In the genomic region with DNA sequence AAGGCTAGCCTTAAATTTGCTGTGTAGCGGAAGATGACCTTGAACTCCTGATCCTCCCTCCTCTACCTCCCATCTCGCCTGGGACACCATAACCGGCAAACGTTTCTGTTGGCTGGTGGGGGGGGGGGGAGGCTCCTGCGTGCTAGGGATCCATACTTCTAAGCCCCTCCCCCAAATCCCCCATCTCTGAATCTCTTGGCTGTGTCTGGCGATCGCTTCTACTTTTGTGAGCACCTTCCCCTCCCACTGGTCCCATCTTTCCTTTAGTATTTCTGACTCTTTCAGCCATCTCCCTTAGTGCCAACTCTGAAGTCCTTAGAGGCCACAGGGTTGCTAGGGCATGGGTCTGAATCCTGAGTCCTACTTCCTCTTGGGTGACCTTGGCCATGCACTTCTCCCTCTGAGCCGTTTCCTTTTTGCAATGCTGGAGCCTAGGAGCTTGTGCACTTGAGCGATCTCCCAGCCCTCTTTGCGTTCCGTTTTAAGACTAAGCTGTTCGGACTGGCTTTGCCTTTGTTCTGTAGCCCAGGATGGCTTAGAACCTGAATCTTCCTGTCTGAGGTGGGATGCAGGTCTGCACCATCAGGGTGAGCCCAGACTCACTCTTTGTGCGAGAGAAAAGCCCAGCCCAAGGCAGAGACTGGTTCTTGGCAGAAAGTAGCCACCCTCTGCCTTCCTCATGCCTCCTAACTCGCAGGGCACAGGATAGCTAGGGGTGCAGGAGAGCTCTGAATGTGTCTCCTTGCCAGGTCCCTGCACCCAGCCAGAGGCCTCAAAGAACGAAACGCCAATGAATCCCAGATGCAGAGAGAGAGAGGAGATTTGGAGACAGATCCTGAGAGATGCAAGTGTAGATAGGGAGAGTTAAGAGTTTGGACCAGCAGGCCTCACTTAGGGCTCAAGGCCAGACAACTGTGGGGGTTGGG, we compare ENCODE assay signal across 8 mouse cellular contexts. TPM values are rescaled to one million over a fixed set of nuclear protein-coding genes. Genes with fewer than 3 reads are reported as not detected.
A peak's percentile ranks its signal among the peaks of the same experiment; 100 is the strongest.
DNase-seq lines count a peak whose midpoint lies in the region; ATAC-seq and TF ChIP-seq lines count a peak whose summit lies in the region.

No protein-coding gene starts in this region.

- peak; percentile 53 for ATAC-seq in embryonic facial prominence, embryonic 13.5 days (ENCODE audit: insufficient number of reproducible peaks, insufficient read depth, low FRiP score, low TSS enrichment, low read depth)

- peaks cover 9% of the 10 kb centered on the region for H3K79me2 ChIP-seq in myocyte (ENCODE audit: control insufficient read depth, insufficient read depth)

- peaks cover 28% of the 10 kb centered on the region for H3K4me1 ChIP-seq in thymus, adult 2 months (replicated peaks; ENCODE audit: control insufficient read depth, insufficient read depth, low read length)
- H3K4me1 ChIP-seq in embryonic facial prominence, embryonic 13.5 days: peaks cover 39% of the 10 kb centered on the region
- H3K4me1 ChIP-seq in limb, embryonic 10.5 days: peaks cover 27% of the 10 kb centered on the region

- H3K27ac ChIP-seq in thymus, adult 2 months (ENCODE audit: control insufficient read depth, insufficient read depth, low read length): peak overlapping the region; percentile 3; the same call in 1 of the 2 replicates
- peak overlapping the region; percentile 92 for H3K27ac ChIP-seq in embryonic facial prominence, embryonic 13.5 days
- H3K27ac ChIP-seq in limb, embryonic 10.5 days: peak overlapping the region; percentile 70; the same call in 1 of the 2 replicates

- 0 out of 2 replicates have a peak, but pooled peaks cover 5% of the 10 kb centered on the region for H3K9me3 ChIP-seq in embryonic facial prominence, embryonic 13.5 days
- no peaks in the 10 kb centered on the region for H3K9me3 ChIP-seq in limb, embryonic 10.5 days (replicated peaks)

- peak overlapping the region; percentile 23 for H3K9ac ChIP-seq in embryonic facial prominence, embryonic 13.5 days

- WGBS in thymus, adult 2 months: 31% methylated on average over 16 of the region's 16 CpGs
- WGBS in embryonic facial prominence, embryonic 13.5 days: 18% methylated on average over 16 of the region's 16 CpGs
- WGBS in limb, embryonic 10.5 days: 19% methylated on average over 16 of the region's 16 CpGs

- no peak for TF ChIP-seq CTCF in thymus, adult 2 months (IDR thresholded peaks at IDR 0.05; ENCODE audit: borderline replicate concordance, control insufficient read depth, extremely low read depth, insufficient read depth, low read length, poor library complexity)

- no peaks in the 10 kb centered on the region for H3K36me3 ChIP-seq in thymus, adult 2 months (ENCODE audit: control insufficient read depth, insufficient read depth, low read length)
- H3K36me3 ChIP-seq in embryonic facial prominence, embryonic 13.5 days: no peaks in the 10 kb centered on the region
- no peaks in the 10 kb centered on the region for H3K36me3 ChIP-seq in limb, embryonic 10.5 days
- no peaks in the 10 kb centered on the region for H3K36me3 ChIP-seq in myocyte (ENCODE audit: control insufficient read depth, insufficient read depth)

- H3ac ChIP-seq in myocyte (ENCODE audit: control insufficient read depth, insufficient read length): no peak overlapping the region

- no peak for DNase-seq in thymus, adult 2 months
- DNase-seq in thymus, postnatal 14 days: no peak
- no peak for DNase-seq in limb, embryonic 10.5 days (ENCODE audit: low spot score)
- DNase-seq in right cerebral cortex, adult 18-20 months: no peak
- no peak for DNase-seq in right cerebral cortex, postnatal 10 days (ENCODE audit: low spot score in 2 of 2)
- no peak for DNase-seq in thymus, postnatal 4 days

- H3K4me3 ChIP-seq in thymus, adult 2 months (ENCODE audit: control insufficient read depth, insufficient read depth, low read length): no peak overlapping the region
- peak overlapping the region; percentile 51; the same call in 1 of the 2 replicates for H3K4me3 ChIP-seq in embryonic facial prominence, embryonic 13.5 days
- peak overlapping the region; percentile 27 for H3K4me3 ChIP-seq in limb, embryonic 10.5 days
- peak overlapping the region; percentile 26 for H3K4me3 ChIP-seq in myocyte

- peak overlapping the region; percentile 77 for H3K4me2 ChIP-seq in embryonic facial prominence, embryonic 13.5 days
- H3K4me2 ChIP-seq in myocyte (ENCODE audit: low read depth): peak overlapping the region; percentile 59

- peaks cover 6% of the 10 kb centered on the region; the same call in 1 of the 2 replicates for H3K27me3 ChIP-seq in thymus, adult 2 months (ENCODE audit: control insufficient read depth, insufficient read depth, low read length)
- H3K27me3 ChIP-seq in embryonic facial prominence, embryonic 13.5 days: peaks cover 26% of the 10 kb centered on the region
- peaks cover 53% of the 10 kb centered on the region for H3K27me3 ChIP-seq in limb, embryonic 10.5 days (ENCODE audit: low read depth, poor library complexity, severe bottlenecking)
- no peaks in the 10 kb centered on the region for H3K27me3 ChIP-seq in myocyte (ENCODE audit: control insufficient read depth, insufficient read depth, insufficient read length)

- TF ChIP-seq POLR2A in thymus, adult 2 months (IDR thresholded peaks at IDR 0.05; ENCODE audit: control insufficient read depth, extremely low read depth, insufficient read depth, low read length, poor library complexity): no peak
- peak; percentile 17 for TF ChIP-seq POLR2A in myocyte (IDR thresholded peaks at IDR 0.05; ENCODE audit: insufficient read length, low read depth)

TF ChIP-seq in myocyte, 11 proteins besides CTCF, POLR2A, EP300 and RAD21:
- no peak for TF ChIP-seq TCF12 (IDR thresholded peaks at IDR 0.05; ENCODE audit: insufficient read depth, poor library complexity, severe bottlenecking)
- TF ChIP-seq MYOD1 (IDR thresholded peaks at IDR 0.05; ENCODE audit: control insufficient read depth in 1 of 3, insufficient read length in 2 of 3, low read depth in 2 of 3): no peak
- no peak for TF ChIP-seq SRF (IDR thresholded peaks at IDR 0.05; ENCODE audit: control insufficient read depth, insufficient read length, low read depth)

RNA-seq across cellular contexts. Expression of a gene that starts 0.9 kb away (rescaled TPM):
- 54.4 and 67.2 TPM in 2 replicates for polyA plus RNA-seq in thymus, adult 2 months (2012; rRNA removed)
- polyA plus RNA-seq in embryonic facial prominence, embryonic 13.5 days (2015; fragmentation: Nextera tagmentation; extraction: Ambion mirVana): 2.2 and 3.6 TPM in 2 replicates
- 0.82 and 1.2 TPM in 2 replicates for polyA plus RNA-seq in limb, embryonic 10.5 days (2016; fragmentation: Nextera tagmentation; extraction: Ambion mirVana)
- polyA plus RNA-seq in myocyte (2012; fragmentation: generic; extraction: Trizol): 19.2 TPM

RNA-seq across cellular contexts. Expression of a gene that starts 26.9 kb away (rescaled TPM):
- 2.4 and 2.8 TPM in 2 replicates for polyA plus RNA-seq in thymus, adult 2 months (2012; rRNA removed)
- 8.1 and 10.4 TPM in 2 replicates for polyA plus RNA-seq in embryonic facial prominence, embryonic 13.5 days (2015; fragmentation: Nextera tagmentation; extraction: Ambion mirVana)
- polyA plus RNA-seq in limb, embryonic 10.5 days (2016; fragmentation: Nextera tagmentation; extraction: Ambion mirVana): 1.4 and 1.6 TPM in 2 replicates
- polyA plus RNA-seq in myocyte (2012; fragmentation: generic; extraction: Trizol): 0.90 TPM

RNA-seq across cellular contexts. Expression of a gene that starts 28.3 kb away (rescaled TPM):
- 0.36 and 0.57 TPM in 2 replicates for polyA plus RNA-seq in thymus, adult 2 months (2012; rRNA removed)
- polyA plus RNA-seq in embryonic facial prominence, embryonic 13.5 days (2015; fragmentation: Nextera tagmentation; extraction: Ambion mirVana): 0.28 and 0.72 TPM in 2 replicates
- polyA plus RNA-seq in limb, embryonic 10.5 days (2016; fragmentation: Nextera tagmentation; extraction: Ambion mirVana): not detected in 2 replicates
- polyA plus RNA-seq in myocyte (2012; fragmentation: generic; extraction: Trizol): 0.05 TPM

RNA-seq across cellular contexts. Expression of a gene that starts 37.6 kb away (rescaled TPM):
- polyA plus RNA-seq in thymus, adult 2 months (2012; rRNA removed): 3.3 and 3.9 TPM in 2 replicates
- polyA plus RNA-seq in embryonic facial prominence, embryonic 13.5 days (2015; fragmentation: Nextera tagmentation; extraction: Ambion mirVana): not detected in 2 replicates
- polyA plus RNA-seq in limb, embryonic 10.5 days (2016; fragmentation: Nextera tagmentation; extraction: Ambion mirVana): not detected in 2 replicates
- polyA plus RNA-seq in myocyte (2012; fragmentation: generic; extraction: Trizol): 0.02 TPM

RNA-seq across cellular contexts. Expression of a gene that starts 52.7 kb away (rescaled TPM):
- polyA plus RNA-seq in thymus, adult 2 months (2012; rRNA removed): 36.4 and 55.5 TPM in 2 replicates
- polyA plus RNA-seq in embryonic facial prominence, embryonic 13.5 days (2015; fragmentation: Nextera tagmentation; extraction: Ambion mirVana): 98.1 and 116 TPM in 2 replicates
- polyA plus RNA-seq in limb, embryonic 10.5 days (2016; fragmentation: Nextera tagmentation; extraction: Ambion mirVana): 53.8 and 58.6 TPM in 2 replicates
- 29.3 TPM for polyA plus RNA-seq in myocyte (2012; fragmentation: generic; extraction: Trizol)

Comparison
In these comparisons a context has a peak if more than half of its experiments do, and no peak if none do; other contexts are left out.
1. H3K27ac ChIP-seq: peak in every context shown above with its lines; median percentile 92 in embryonic facial prominence, embryonic 13.5 days; 70 in limb, embryonic 10.5 days; 3 in thymus, adult 2 months.